Mouse (Mus musculus): ENCODE measurements around the gene Nags.

DNA sequence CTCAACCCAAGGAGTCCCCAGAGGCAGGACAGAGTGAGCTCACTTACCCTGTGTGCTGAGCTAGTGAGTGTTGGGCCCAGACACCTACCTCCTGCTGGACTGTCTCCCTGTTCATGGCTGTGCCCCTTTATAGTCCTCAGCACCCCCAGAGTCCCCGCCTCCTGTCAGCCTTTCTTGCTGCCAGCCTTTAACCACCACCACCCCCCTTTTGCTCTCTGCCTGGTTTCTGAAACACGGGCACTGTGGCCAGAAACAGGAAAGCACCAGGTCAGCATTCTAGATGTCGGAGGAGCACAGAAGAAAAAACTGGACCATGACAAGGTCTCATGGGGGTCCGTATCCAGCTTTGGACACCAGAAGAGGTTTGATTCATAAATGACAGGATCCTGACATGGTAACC lies 44.1 kb upstream of the Nags start, which contains the start of gene Ppy:
- TF ChIP-seq POLR2A (IDR thresholded peaks at IDR 0.05; ENCODE audit: control insufficient read depth in 1 of 2, insufficient read depth in 1 of 2, low read depth in 1 of 2, low read length in 2 of 2, poor library complexity in 1 of 2), result no peak
- TF ChIP-seq E2F4 (IDR thresholded peaks at IDR 0.05; ENCODE audit: borderline replicate concordance, low read depth, low read length), result no peak
- no peak for TF ChIP-seq JUND (IDR thresholded peaks at IDR 0.05; ENCODE audit: low read depth, low read length)

Data from MEL (cell line).